Mouse (Mus musculus): ENCODE measurements around the gene Slc5a5.

- TF ChIP-seq EP300 (IDR thresholded peaks at IDR 0.05) = no peak
- TF ChIP-seq CTCF (IDR thresholded peaks at IDR 0.05) = no peak
Observed at GRCm38 (mm10) chr8:70856028-70856427, 36.5 kb downstream of the Slc5a5 start.
